9 mouse cellular contexts compared by ENCODE assay signal in genomic region chr4:141928881-141929281, GRCm38 (mm10). TPM values are rescaled to one million over a fixed set of nuclear protein-coding genes. Genes with fewer than 3 reads are reported as not detected.
DNase-seq lines count a peak whose midpoint lies in the region; ATAC-seq and TF ChIP-seq lines count a peak whose summit lies in the region.
"Had no signal": no experiment of that assay in that cellular context is flagged by ENCODE, and none has a peak within 500 bp of the region (broad histone marks: within the 10 kb centered on the region; RNA-seq: fewer than 3 reads in every experiment).

No protein-coding gene starts in this region.

- H3K27ac ChIP-seq in intestine, postnatal 0 days (ENCODE audit: low read depth, low read length) = no peak overlapping the region
- H3K27ac ChIP-seq: neural tube, embryonic 12.5 days had no signal

- H3K4me2 ChIP-seq in intestine, postnatal 0 days (replicated peaks; ENCODE audit: low read depth) = no peak overlapping the region
- H3K4me2 ChIP-seq: neural tube, embryonic 12.5 days had no signal

- H3K9me3 ChIP-seq in intestine, postnatal 0 days (ENCODE audit: control insufficient read depth) = no peaks in the 10 kb centered on the region
- H3K9me3 ChIP-seq: neural tube, embryonic 12.5 days had no signal

- no peak overlapping the region for H3K9ac ChIP-seq in intestine, postnatal 0 days (ENCODE audit: low read depth, low read length)
- H3K9ac ChIP-seq: neural tube, embryonic 12.5 days had no signal

- H3K36me3 ChIP-seq in intestine, postnatal 0 days (ENCODE audit: control insufficient read depth, insufficient read depth) = no peaks in the 10 kb centered on the region
- H3K36me3 ChIP-seq: neural tube, embryonic 12.5 days had no signal

- H3K4me1 ChIP-seq in intestine, postnatal 0 days (replicated peaks; ENCODE audit: control insufficient read depth, insufficient read depth, low read length) = no peaks in the 10 kb centered on the region

- TF ChIP-seq CTCF in intestine, postnatal 0 days (IDR thresholded peaks at IDR 0.05; ENCODE audit: low read depth) = no peak

- 41% methylated on average over 7 of the region's 7 CpGs for WGBS in intestine, postnatal 0 days

- DNase-seq in left cerebral cortex, adult 18-20 months (ENCODE audit: low spot score in 2 of 2) = peak; percentile 53 to 54
- DNase-seq in left cerebral cortex, adult 11 months (ENCODE audit: low spot score) = no peak
- DNase-seq in R1 (ENCODE audit: low read depth, low spot score) = peak; percentile 47
- DNase-seq in cerebellum, adult 11-12 months = peak; percentile 56
- peak; percentile 23 for DNase-seq in ovary, postnatal 14 days (ENCODE audit: low spot score)
- no peak for DNase-seq in spleen, postnatal 4 days (ENCODE audit: low spot score in 2 of 2)
- no peak for DNase-seq in gastrocnemius, adult 8-10 months (ENCODE audit: low spot score in 2 of 2)

- H3K27me3 ChIP-seq in intestine, postnatal 0 days (replicated peaks; ENCODE audit: control insufficient read depth, insufficient read depth, low read length) = no peaks in the 10 kb centered on the region
- H3K27me3 ChIP-seq: neural tube, embryonic 12.5 days had no signal

- H3K4me3 ChIP-seq in intestine, postnatal 0 days (ENCODE audit: low read depth, low read length) = no peak overlapping the region
- H3K4me3 ChIP-seq: neural tube, embryonic 12.5 days had no signal

- ATAC-seq in intestine, postnatal 0 days = peak; percentile 87

RNA-seq across cellular contexts. Expression of gene Efhd2, which starts 54.2 kb away (rescaled TPM):
- 100 to 1,000 TPM; 298 to 317 TPM for total RNA-seq in left cerebral cortex, adult 18-20 months (2021)
- polyA plus RNA-seq in intestine, postnatal 0 days (2015; fragmentation: Nextera tagmentation; extraction: Ambion mirVana) = 173 and 181 TPM in 2 replicates
- total RNA-seq in gastrocnemius, adult 8-10 months (2022) = 1 to 10 TPM; 2.1 to 3.7 (median 3.1) TPM

Comparison
In these comparisons a context has a peak if more than half of its experiments do, and no peak if none do; other contexts are left out.
1. DNase-seq: peak in left cerebral cortex, adult 18-20 months (2 of 2), R1 (single experiment), cerebellum, adult 11-12 months (single experiment) and ovary, postnatal 14 days (single experiment); none in left cerebral cortex, adult 11 months (single experiment), spleen, postnatal 4 days (0 of 2) and gastrocnemius, adult 8-10 months (0 of 2).
2. RNA of gene Efhd2, which starts 54.2 kb away (total RNA-seq): 298 to 317 TPM in left cerebral cortex, adult 18-20 months; 2.1 to 3.7 TPM in gastrocnemius, adult 8-10 months; every median in the first group is over 10 times any median in the second.